Mouse (Mus musculus) cerebellum, adult 2 months (tissue): ENCODE measurements around the gene Trp53bp2. TPM values are rescaled to one million over a fixed set of nuclear protein-coding genes. Genes with fewer than 3 reads are reported as not detected.

Source experiments
- DNase-seq, 2 experiments: peaks; one replicate each; pipeline ENCODE4 v3.0.0; 2021
- H3K27ac ChIP-seq: fragments of 200-500 bp; 2 replicates; pipeline ENCODE4 v1.5.1; 2012; ENCODE audit warnings: low read length, control low read depth, inconsistent platforms; ENCODE audit not compliant: insufficient read depth
- H3K27me3 ChIP-seq: fragments of 200-500 bp; 2 replicates; pipeline ENCODE4 v1.6.1; 2012; ENCODE audit warnings: inconsistent platforms, mild to moderate bottlenecking, low read length, moderate library complexity; ENCODE audit not compliant: control insufficient read depth, insufficient read depth
- H3K4me1 ChIP-seq: fragments of 200-500 bp; 2 replicates; pipeline ENCODE4 v1.6.1; 2011; ENCODE audit warnings: low read length; ENCODE audit not compliant: control insufficient read depth, insufficient read depth
- H3K4me3 ChIP-seq: fragments of 200-500 bp; replicated peaks from 2 replicates; pipeline ENCODE3; 2011; ENCODE audit warnings: mild to moderate bottlenecking, low read depth, low read length, control low read depth; ENCODE audit not compliant: insufficient read depth
- CTCF ChIP-seq: fragments of 200-500 bp; IDR thresholded peaks from 2 replicates; pipeline ENCODE4 v1.5.1; 2011; ENCODE audit warnings: low read depth, mild to moderate bottlenecking, control low read depth, low read length, moderate library complexity, borderline replicate concordance; ENCODE audit not compliant: insufficient read depth
- POLR2A ChIP-seq: fragments of 200-500 bp; IDR thresholded peaks from 2 replicates; pipeline ENCODE4 v1.6.1; 2011; ENCODE audit warnings: low read length, control low read depth, borderline replicate concordance; ENCODE audit not compliant: insufficient read depth
- WGBS: fragments of 180-500 bp; shearing (Covaris S2); methylation state at CpG from one replicate; pipeline ENCODE4 v1.1.7; 2018; 5-methylcytosine and 5-hydroxymethylcytosine counted together
- polyA plus RNA-seq: library from polyadenylated mRNA; depleted of rRNA; stranded (reverse); fragments of >200 nt; gene quantifications from 2 replicates; pipeline ENCODE4 v1.2.3, GENCODE M21; 2012

Trp53bp2 gene
- polyA plus RNA-seq, 1 experiment, result 21.1 TPM

DNA sequence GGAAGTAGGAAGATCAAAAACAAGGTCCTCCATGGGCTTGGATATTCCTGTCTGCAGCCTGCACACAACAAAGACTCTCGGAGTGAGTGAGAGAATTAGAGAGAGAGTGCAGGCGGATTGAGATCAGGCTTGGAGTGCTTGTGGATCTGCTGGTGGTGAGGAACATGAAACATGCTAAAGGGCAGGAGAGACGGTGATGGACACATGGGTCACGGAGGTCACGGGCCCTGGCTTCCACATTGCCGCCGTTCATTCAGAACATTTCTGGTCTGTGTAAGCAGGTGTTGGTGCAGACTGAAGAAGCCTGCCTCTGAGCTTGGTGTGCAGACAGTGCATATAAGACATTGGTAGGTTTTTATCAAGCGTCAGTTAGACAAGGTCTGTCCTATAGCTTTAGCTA is 50.5 kb downstream of the Trp53bp2 start:
- peaks cover 7% of the 10 kb centered on the region for H3K4me1 ChIP-seq
- 92% methylated on average over 8 of the region's 8 CpGs for WGBS
- H3K27ac ChIP-seq, result no peak overlapping the region; the same call in 1 of the 2 replicates
- no peak for DNase-seq
- no peaks in the 10 kb centered on the region for H3K27me3 ChIP-seq
- TF ChIP-seq POLR2A (no peak), CTCF (no peak)
- H3K4me3 ChIP-seq, result no peak overlapping the region

DNA sequence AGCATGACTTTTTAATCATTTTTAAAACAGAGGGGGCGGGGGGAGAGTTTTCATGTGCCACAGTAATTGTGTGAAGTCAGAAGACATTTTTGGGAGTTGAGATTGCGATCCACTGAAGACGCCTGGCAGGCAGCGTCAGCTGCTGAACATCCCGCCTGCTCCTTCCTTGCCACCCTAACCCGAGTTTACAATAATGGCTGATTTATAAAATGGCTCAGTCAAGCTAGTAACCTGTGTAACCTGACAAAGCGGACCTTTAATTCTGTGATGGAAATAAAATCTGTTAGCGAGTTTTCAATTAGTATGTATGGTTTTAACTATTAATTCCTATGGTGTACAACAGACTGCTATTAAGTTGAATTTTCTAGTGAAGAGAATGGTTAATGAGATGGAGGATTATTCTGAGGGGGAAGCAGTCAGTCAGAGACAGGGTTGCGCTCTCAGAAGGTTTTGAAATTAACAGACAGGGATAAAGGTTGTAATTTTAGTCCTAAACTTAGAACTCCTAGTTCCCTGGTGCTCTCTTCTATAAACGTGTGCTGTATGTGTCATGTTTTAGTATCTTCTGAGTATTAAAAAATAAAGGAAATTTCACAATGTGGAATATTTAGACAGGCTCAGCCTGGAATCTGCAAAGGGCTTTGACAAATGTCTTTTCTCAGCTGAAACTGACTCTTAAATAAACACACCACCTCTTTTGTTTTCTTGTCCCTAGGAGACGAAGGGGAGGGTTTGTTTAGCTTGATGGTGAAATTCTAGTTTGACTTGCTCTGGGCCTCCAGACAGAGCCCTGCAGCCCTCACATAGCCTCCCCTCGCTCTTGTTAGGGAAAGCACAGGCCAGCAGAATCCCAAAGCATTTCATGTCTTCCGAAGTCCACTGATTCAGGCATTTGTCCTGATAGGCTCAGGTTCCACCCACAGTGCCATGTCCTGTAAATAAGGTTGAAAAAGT is 51.6 kb downstream of the Trp53bp2 start:
- no peak for TF ChIP-seq CTCF
- TF ChIP-seq POLR2A, result no peak
- no peak for DNase-seq
- no peak overlapping the region for H3K4me3 ChIP-seq
- H3K27ac ChIP-seq, result peak overlapping the region; percentile 23; the same call in 1 of the 2 replicates
- WGBS, result 90% methylated on average over 13 of the region's 13 CpGs
- peaks cover 7% of the 10 kb centered on the region for H3K4me1 ChIP-seq
- no peaks in the 10 kb centered on the region for H3K27me3 ChIP-seq

DNA sequence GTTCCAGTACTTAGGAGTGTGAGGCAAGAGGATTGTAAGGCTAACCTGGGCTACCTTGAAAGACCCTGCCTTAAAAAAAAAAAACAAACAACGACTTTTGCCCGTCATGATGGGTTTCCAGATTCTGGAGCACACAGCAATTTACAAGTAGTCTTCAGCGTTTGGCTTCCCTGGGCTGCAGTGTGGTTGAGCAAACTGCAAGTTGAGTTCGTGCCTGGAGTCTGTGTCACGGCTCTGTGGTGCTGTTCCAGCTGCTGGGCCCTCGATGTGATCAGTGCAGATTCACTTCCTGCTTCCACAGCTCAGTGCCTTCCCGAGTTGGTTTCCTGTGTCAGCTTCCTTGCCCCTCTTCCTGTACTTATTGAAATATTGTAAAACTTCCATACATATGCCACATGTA is 52.3 kb downstream of the Trp53bp2 start:
- TF ChIP-seq CTCF (no peak), POLR2A (no peak)
- Histone ChIP-seq H3K27ac (peak overlapping the region; percentile 23; the same call in 1 of the 2 replicates), H3K4me3 (no peak overlapping the region), H3K27me3 (no peaks in the 10 kb centered on the region), H3K4me1 (peaks cover 11% of the 10 kb centered on the region)
- no peak for DNase-seq
- WGBS, result 44% methylated on average over 7 of the region's 7 CpGs

DNA sequence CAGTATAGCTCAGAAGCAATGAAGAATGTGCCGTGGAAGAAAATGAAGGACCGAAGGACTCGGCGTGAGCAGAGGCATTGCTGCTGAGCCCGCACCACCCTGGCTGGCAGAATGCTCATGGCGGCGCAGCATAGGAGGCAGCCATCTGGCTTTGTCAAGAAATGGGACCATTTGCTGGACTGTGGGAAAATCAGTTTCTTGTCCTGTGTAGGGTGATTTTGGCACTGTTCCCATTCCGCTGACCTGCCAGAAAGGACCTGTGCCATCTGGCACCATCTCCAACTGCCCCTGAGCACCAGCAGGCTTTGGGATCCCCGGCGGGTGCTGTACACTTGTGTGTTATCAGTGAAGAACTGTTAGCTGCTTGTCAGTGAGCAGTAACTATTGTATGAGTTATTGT is 52.8 kb downstream of the Trp53bp2 start:
- H3K27ac ChIP-seq, result no peak overlapping the region
- 5% methylated on average over 10 of the region's 10 CpGs for WGBS
- no peaks in the 10 kb centered on the region for H3K27me3 ChIP-seq
- peak; percentile 90 to 94 for DNase-seq
- TF ChIP-seq POLR2A (no peak), CTCF (no peak)
- H3K4me3 ChIP-seq, result no peak overlapping the region
- peaks cover 11% of the 10 kb centered on the region for H3K4me1 ChIP-seq

DNA sequence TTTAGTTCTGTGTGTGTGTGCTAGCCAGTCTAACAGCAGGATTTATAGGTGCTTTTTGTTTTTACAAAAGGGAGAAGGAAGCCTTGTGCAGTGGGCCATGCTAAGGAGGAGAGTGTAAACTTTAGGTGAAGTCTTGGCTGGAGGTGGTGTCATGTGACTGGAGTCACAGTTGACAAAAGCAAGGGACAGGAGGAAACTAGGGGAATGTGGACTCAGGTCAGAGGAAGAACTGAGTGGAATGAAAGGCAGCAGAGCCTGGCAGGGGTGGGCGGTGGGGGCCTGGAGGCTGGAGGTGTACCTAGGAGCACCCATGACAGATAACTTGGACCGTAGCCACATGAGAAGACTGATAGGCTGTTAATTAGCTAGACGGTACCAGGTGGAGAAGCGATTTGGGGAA is 56.3 kb downstream of the Trp53bp2 start:
- Histone ChIP-seq H3K4me3 (no peak overlapping the region), H3K4me1 (peaks cover 11% of the 10 kb centered on the region), H3K27ac (no peak overlapping the region), H3K27me3 (no peaks in the 10 kb centered on the region)
- DNase-seq, result no peak
- WGBS, result 77% methylated on average over 4 of the region's 4 CpGs
- no peak for TF ChIP-seq CTCF
- TF ChIP-seq POLR2A, result no peak

DNA sequence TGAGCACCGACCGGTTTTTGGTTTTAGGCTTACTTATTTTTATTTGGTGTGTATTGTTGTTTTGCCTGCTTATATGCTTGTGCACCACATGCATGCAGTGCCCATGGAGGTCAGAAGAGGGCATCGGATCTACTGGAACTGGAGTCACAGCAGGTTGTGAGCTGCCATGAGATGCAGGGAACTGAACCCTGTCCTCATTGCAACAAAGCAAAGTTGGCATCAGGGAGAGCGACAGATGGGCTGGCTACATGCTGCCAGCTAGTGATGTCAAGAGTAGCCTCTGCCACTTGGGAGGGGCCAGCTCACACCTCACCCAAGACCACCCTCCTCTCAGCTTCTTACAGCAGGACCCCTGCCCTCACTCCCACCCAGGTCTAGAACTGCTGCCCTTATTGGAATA is 57.0 kb downstream of the Trp53bp2 start:
- H3K27me3 ChIP-seq, result no peaks in the 10 kb centered on the region
- peaks cover 9% of the 10 kb centered on the region for H3K4me1 ChIP-seq
- no peak overlapping the region for H3K4me3 ChIP-seq
- H3K27ac ChIP-seq, result no peak overlapping the region
- WGBS, result 63% methylated on average over 4 of the region's 4 CpGs
- no peak for TF ChIP-seq POLR2A
- TF ChIP-seq CTCF, result peak; percentile 28; the same call in 1 of the 2 replicates
- DNase-seq, result no peak

DNA sequence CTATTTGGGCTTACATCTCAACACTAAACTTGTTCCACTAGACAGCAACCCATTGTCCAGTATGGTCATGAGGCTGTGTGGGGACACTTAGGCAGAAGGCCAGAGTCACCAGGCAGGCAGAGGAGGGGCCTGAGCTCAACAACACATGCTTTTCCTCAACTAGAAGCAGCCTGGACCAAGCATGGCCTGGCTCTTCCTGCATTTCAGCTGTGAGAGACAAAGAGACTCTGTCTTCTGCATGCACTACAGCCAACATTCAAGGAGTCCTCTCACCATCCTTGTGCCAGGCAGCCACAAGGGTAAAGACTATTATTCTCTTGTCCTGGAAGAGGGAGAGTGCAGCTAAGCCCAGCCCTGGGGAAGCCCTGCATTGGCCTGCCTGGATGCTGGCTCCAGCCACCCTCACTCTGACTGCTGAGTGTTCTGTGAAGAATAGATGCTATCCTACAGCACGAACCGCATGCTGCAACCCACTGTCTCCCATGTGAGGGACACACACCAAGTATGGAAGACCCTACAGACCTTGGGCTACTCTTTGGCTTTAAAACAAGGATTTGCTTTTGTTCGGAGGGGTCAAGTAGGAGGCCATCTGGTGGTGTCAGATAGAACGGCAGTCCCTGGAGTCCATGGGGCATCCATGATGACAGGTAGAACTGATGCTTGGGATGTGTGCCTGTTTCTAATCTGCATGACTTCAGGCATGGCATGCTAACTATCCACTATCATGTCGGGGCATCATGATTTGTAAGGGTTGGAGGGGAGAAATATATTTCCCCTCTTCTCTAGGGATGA is 66.2 kb downstream of the Trp53bp2 start:
- H3K4me1 ChIP-seq, result no peaks in the 10 kb centered on the region
- H3K27me3 ChIP-seq, result no peaks in the 10 kb centered on the region
- WGBS, result 65% methylated on average over 5 of the region's 5 CpGs
- peak overlapping the region; percentile 63; the same call in 1 of the 2 replicates for H3K27ac ChIP-seq
- DNase-seq, result peak in 1 of 2 experiments; percentile 52
- peak overlapping the region; percentile 12 for H3K4me3 ChIP-seq
- TF ChIP-seq CTCF (peak; percentile 47; the same call in 1 of the 2 replicates), POLR2A (no peak)
